Mouse (Mus musculus) cortical plate, adult 2 months (tissue): Measurements from ENCODE around the gene Fgfr2.

Source experiments
- CTCF ChIP-seq: fragments of 200-500 bp; IDR thresholded peaks from 2 replicates; pipeline ENCODE4 v1.5.1; 2011; ENCODE audit warnings: mild to moderate bottlenecking, control low read depth, low read length; ENCODE audit not compliant: insufficient read depth; ENCODE audit errors: extremely low read depth
- POLR2A ChIP-seq: fragments of 200-500 bp; IDR thresholded peaks from 2 replicates; pipeline ENCODE4 v1.6.1; 2011; ENCODE audit warnings: mild to moderate bottlenecking, low read length, control low read depth; ENCODE audit not compliant: insufficient read depth; ENCODE audit errors: extremely low read depth

GRCm38 (mm10) chr7:132204073-132204612, 919.0 kb downstream of the Fgfr2 start:
- no peak for TF ChIP-seq CTCF
- no peak for TF ChIP-seq POLR2A
